Mouse (Mus musculus): Measurements from ENCODE around the gene Prkar1b. TPM values are rescaled to one million over a fixed set of nuclear protein-coding genes. Genes with fewer than 3 reads are reported as not detected.

Prkar1b gene
- total RNA-seq (2021): 1 to 10 TPM; 1.5 to 4.4 TPM

DNA sequence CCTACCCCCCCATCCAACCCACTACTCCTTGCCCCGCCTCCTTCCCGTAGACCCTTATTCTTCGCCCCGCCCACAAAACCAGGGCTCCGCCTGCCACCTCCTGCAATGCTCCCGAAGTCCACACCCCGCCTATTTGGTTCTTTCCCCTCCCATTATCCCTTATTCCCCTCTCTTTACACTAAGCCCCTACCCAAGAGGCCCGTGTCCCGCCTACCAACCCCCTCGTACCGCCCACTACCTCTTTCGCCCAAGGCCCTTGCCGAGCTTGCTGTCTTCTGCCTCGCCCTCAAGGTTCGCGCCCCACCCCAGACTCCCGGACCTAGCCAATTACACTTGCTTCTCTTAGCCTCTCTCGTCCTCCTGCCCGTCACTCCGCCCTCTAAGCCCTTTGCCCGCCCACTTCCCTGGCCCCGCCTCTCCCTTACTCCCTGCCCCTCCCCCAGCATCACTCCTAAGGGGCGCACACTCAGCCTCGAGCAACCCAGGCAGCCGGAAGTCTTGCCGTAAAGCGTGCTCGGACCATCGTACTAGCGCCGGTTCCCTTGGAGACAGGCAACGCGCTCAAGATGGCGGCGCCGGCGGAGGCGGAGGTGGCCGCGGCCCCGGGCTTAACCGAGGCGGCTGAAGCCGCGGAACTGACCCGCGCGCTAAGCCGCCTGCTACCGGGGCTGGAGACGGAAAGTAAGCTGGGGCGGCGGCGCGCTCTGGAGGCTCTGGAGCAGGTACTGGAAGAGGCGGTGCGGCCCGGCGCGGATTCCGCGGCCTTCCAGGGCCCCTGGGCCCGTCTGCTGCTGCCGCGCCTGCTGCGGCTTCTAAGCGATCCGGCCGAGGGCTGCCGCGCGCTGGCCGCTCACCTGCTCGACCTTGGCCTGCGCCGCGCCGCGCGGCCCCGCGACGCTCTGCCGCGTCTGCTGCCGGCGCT, at the start of gene Prkar1b, which contains the start of gene Dnaaf5:
Prkar1b (minus strand) TSS at position 321 of the 922 bp plus-strand sequence.
Dnaaf5 (plus strand) TSS at position 543 of the 922 bp plus-strand sequence.
- intact Hi-C loops (cut with DNase I): loop anchor here (2.0 to 5.0 kb wide), 2 partner anchors 51 to 102 kb away; partner anchors contain the start of genes Get4 and Sun1
- peak; percentile 93 for DNase-seq

DNA sequence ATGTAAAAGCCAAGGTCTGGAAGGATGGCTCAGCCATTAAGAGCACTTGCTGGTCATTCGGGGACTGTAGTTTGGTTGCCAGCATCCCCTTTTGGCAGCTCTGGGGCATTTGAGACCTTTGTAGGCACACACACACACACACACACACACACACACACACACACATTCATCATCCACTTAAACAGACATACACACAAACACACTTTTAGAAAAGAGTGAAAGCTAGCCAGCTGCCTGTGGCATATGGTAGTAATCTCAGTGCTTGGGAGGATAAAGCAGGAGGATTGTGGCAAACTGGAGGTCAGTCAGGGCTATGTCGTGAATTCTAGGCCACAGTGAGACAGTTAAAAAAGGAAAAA, 49.8 kb upstream of the Prkar1b start:
- intact Hi-C loops (cut with DNase I): no loop called here
- DNase-seq: no peak

DNA sequence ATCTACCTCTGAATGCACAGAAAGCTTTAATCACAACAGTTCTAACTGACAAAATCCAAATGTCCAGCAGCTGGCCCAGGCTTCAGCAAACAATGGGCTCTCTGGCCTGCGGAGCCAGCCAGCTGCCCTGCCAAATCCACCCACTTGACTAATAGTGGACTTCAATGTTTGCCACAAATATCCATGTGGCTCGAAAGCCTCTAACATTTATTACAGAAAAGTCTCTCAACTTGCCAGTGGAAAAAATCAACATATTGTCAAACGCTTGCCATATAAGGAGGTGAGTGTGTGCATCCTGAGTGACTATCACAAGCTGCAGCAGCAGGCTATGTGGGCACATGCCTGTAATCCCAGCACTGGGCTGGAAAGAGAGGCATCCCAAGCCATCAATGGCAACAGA, 49.0 kb upstream of the Prkar1b start:
- no peak for DNase-seq
- intact Hi-C loops (cut with DNase I): no loop called here

DNA sequence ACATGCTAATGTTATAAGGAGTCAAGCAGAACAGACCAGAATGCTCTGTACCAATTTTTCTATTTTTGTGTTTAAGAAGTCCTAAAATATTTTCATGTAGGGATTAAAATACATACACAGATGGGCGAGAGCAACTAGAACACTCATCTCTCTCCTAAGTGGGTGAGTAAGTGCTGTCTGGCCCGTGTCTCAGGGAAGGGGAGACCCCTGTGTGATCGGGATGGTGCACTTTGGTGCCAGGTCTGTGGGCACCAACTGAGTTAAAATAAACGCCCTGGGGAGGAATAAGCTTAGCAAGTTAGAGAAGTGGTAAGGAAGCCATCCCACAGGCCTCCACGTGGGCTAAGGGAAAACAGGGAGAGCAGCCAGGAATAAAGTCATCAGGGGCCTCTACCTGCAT, 41.2 kb upstream of the Prkar1b start:
- intact Hi-C loops (cut with DNase I): no loop called here
- DNase-seq: no peak

DNA sequence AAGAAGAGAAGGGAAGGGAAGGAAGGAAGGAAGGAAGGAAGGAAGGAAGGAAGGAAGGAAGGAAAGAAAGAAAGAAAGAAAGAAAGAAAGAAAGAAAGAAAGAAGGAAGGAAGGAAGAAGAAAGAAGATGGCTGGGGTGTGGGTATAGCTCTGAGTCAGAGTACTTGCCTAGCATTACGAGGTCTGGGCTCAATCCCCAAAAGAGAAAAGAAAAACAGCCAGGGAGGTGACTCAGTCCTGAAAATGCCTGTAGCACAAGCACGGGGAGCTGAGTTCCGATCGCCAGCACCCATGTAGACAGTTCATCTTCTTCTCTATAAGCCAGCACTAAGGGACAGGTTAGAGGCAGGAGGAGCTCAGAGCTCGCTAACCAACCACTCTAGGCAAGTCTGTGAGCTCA, 39.9 kb upstream of the Prkar1b start:
- intact Hi-C loops (cut with DNase I): no loop called here
- DNase-seq: no peak

DNA sequence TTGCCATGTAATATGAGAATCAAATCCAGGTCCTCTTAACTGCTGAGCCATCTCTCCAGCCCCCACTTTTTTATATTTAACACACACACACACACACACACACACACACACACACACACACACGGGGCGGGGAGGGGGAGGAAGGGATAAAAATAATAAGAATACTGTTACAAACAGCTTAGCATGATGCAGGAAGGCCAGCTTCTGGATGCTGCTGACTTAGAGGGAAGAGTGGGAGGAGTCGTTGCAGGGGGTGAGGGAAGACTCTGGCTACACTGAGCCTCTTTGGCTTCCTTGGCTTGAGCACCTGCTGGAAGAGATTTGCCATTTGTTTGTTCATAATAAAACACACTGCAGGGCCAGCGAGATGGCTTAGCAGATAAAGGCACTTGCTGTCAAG, 35.1 kb upstream of the Prkar1b start:
- intact Hi-C loops (cut with DNase I): no loop called here
- no peak for DNase-seq

DNA sequence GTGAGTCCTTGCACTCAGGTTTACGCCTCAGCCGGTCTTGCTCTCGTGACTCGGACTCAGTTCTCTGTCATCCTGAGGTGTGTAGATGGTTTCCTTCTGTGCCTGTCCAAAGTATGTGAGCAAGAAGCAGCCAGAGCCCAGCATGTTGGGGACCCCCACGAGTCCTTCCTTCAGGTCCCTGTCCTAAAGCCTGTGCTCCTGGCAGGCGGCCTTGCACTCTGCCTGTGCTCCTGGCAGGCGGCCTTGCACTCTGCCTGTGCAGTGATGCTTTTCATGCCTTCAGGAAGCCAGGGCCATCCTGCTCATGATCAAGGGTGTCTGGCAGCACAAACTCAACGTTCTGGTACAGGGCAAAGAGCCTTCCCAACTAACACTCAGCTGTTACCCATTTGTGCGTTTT, 33.8 kb upstream of the Prkar1b start:
- DNase-seq: no peak
- intact Hi-C loops (cut with DNase I): no loop called here

DNA sequence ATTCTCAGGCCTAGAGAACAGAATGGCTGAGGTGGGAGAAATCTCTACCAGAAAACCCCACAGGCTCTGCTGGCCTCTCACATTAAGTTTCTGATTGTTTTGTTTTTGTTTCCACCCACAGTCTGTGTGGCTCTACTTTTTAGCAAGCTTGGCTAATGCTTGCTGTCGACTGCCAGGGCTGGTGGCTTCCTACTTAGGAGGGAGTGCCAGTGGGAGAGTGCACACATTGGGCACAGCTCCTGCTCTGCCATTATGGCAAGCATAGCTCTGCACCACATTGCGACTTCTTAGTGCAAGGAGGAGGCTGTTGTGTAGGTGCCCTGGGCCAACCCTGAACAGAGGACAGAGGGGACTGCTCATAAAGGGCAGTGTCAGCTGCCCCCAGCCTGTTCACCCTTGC, 33.3 kb upstream of the Prkar1b start:
- intact Hi-C loops (cut with DNase I): no loop called here
- no peak for DNase-seq

DNA sequence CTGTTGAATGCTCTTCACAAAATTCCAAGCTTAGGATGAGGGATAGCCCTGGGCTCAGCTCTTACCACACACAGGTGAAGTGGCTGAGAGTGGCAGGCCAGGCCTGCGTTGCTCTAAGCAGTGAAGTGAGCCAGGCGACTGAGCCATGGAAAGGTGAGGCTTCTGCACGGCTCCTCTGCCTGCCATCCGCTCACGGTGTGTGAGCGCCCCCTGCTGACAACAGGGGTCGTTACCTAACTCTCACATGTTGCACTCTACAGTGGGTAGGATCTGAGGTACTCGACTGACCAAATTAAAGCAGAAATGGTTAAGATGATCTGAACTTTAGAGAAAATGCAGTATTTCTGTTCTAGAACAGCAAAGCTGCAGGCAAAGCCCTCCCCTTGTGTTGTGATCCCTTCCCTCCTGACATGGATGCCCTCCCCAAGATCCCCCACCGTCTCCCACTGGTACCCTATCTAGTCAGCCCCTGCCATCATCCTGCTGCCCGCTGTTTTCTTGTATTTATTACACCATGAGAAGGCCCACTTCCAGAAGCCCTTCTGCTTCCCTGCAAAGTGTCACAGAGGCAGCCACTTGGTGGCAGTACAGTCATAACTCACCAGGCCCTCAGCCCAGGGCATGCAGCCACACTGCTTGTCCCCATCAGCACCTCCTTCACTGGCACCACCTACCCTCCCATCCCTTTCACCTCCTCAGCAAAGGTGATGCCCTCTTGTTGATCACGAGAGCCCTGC, 29.3 kb upstream of the Prkar1b start:
- intact Hi-C loops (cut with DNase I): loop anchor here (1.0 to 5.0 kb wide), 3 partner anchors 104 to 331 kb away; partner anchors contain the start of gene Pdgfa

DNA sequence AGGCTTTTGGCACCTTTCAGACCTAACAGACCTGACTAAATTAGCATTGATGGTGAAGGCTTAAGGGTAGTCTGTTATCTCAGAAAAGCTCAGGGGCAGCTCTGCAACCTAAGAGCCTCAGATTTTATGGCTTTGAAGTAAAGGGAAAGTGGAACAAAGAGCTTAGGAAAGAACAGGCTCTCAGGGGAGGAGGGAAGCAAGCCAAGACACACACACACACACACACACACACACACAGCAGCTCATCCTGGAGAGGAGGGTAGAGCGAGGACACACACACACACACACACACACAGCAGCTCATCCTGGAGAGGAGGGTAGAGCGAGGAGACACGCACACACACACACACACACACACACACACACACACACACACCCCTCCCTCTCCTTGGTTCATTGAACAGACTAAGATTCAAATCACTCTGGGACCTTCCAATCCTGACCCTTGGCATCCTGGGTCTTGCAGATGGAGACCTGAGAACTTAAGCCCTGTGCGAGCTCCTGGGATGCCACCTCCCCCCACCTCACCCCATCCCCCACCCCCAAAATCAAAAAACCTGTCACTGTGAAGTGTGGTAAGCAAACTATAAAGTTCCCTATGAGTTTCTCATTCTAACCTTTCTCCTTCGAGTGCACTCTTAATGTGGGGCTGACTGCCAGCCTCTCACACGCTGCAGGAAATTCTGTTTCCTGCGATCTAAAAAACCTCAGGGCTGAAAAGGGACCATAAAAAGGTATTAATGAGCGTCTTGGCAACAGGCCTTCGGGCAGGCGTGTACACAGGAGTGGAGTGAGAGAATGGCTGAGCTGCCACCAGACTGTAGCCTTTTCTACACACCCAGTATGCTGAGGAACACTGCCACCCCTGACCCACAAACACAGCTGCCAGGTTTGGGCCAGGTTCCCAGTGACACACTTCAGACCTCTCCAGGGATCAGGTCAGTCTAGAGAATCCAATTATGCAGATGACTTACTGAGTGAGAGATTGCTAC, 25.1 kb upstream of the Prkar1b start:
- peak; percentile 27 to 41 for DNase-seq
- intact Hi-C loops (cut with DNase I): loop anchor here (5.0 kb wide), 1 partner anchor 178 kb away; the partner anchor contains the start of gene Pdgfa

More for the DNA sequence above, 29.3 kb upstream of the Prkar1b start:
- DNase-seq: peak; percentile 79 to 87

DNA sequence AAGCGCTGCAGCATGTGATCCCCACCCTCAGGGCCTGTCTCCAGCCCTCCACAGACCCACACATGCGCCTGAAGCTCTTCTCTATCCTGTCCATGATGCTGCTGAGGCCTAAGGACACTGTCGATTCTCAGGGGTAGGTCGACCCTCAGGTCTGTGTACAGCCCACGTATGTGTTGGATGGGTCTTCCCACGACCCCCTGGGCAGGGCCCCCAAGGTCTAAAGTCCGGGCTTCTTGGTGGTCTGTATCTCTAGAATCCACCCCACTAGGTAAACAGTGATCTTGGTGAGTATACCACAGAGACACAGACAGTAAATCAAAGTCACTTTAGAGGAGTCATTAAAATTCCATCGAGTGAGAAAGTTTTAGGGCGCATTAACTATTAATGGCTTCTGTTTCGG, 24.3 kb upstream of the Prkar1b start:
- DNase-seq: no peak
- intact Hi-C loops (cut with DNase I): no loop called here

DNA sequence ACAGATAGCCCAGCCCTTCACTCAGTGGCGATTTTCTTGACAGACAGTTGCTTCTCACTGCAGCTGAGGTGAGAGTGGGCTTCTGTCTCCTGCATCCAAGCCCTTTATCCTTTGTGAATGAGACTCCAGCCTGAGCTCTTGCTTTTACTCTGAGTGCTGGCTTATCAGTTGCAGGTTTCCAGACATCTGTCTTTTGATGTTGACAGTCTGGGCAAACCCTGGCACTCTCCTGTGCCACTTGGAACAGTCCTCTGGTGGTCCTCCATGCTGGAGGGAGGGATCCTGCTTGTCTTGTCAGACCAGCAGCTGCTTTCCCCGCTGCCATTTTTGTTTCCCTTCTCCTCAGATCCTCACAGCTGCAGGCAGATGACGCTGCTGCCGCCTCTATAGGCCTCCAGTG, 22.1 kb upstream of the Prkar1b start:
- no peak for DNase-seq
- intact Hi-C loops (cut with DNase I): no loop called here

DNA sequence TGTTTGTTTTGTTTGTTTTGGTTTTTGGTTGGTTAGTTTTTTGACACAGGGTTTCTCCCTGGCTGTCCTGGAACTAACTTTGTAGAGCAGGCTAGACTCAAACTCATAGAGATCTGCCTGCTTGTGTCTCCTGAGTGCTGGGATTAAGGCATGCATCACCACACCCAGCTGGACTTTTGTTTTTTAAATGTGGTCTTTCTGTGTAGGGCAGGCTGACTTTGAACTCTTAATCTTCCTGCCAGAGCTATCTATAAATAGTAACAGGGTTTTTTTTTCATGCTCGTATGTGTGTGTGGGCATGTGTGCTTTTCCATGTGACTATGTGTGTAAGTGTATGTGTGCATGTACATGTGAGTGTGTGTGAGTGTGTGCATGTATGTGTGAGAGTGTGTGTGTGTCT, 17.7 kb upstream of the Prkar1b start:
- intact Hi-C loops (cut with DNase I): no loop called here
- DNase-seq: no peak

DNA sequence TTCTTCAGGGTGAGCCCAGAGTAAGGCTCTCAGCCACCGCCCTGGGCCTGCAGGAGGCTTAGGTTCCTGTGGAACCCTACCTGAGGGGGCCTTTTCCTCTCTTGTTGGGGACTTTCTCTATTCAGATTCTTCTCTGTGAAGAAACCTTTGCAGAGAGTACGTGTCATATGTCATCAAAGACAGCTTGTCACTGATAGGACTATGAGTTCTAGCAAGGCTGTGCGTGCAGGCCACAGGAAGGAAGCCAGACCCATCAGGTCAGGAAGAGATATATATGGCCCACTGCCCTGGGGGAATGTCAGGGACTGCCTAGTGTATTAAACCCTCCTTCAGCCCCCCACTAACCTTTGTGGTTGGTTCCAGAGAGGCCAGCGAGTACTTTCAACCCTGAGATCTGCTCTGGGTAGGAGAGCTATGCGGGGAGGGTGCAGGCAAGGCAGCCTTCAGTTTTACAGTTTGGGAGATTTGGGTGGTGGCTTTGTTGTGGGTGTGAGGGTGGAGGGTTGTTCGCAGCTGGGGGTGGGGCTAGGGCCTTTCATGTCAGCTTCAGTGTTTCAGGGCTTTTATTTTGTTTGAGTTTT, 17.1 kb upstream of the Prkar1b start:
- intact Hi-C loops (cut with DNase I): no loop called here
- DNase-seq: no peak

DNA sequence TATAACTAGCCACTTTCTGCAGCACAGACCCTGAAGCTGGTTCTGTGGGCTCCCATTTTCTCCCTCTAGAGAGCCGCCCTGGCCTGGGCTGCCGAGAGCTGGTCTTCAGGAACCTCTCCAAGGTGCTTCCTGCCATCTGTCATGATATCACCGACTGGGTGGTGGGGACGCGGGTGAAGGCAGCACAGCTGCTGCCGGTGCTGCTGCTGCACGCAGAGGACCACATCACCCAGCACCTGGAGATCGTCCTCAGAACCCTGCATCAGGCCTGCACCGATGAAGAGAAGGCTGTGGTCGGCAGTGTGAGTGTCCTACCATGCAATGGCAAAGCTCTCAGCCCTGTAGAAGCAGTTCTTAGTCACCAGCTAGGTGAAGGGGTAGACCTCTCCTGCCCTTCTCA, 11.8 kb upstream of the Prkar1b start:
- intact Hi-C loops (cut with DNase I): no loop called here
- no peak for DNase-seq

DNA sequence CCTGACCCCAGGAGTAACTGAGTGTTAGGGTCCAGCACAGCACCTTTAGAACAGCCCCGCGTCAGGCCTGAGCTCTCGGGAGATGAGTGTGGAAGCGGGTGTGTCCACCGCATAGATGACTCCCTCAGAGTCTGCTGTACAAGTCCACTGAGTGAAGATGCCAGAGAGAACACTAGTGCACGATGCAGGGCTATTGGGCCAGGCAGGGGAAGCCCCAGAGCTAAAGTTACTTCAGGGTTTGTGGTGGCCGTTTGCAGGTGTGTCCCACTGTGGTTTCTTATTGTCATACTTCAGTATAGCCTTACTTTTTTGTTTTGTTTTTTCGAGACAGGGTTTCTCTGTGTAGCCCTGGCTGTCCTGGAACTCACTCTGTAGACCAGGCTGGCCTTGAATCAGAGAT, 11.1 kb upstream of the Prkar1b start:
- intact Hi-C loops (cut with DNase I): no loop called here
- DNase-seq: no peak

DNA sequence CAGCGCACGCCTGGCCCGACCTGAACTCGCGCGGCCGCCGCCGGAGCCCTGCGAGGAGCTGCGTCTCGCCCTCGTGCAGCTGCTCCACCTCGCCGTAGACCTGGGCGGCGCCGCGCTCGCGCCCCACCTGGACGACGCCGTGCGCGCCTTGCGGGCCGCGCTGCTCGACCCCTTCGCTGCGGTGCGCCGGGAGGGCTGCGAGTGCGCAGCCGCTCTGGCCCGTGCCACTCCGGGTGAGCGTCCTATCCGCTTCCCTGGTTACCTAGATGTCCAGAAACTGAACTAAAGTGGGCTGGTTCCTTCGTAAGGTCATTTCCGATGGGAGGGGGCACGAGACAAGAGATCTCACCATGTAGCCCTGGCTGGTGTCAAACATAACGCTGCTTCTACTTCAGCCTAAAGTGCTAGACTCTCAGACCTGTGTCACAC, 816 bp upstream of the Prkar1b start:
- intact Hi-C loops (cut with DNase I): loop anchor here (2.0 to 5.0 kb wide), 2 partner anchors 50 to 102 kb away; partner anchors contain the start of genes Get4 and Sun1
- no peak for DNase-seq

DNA sequence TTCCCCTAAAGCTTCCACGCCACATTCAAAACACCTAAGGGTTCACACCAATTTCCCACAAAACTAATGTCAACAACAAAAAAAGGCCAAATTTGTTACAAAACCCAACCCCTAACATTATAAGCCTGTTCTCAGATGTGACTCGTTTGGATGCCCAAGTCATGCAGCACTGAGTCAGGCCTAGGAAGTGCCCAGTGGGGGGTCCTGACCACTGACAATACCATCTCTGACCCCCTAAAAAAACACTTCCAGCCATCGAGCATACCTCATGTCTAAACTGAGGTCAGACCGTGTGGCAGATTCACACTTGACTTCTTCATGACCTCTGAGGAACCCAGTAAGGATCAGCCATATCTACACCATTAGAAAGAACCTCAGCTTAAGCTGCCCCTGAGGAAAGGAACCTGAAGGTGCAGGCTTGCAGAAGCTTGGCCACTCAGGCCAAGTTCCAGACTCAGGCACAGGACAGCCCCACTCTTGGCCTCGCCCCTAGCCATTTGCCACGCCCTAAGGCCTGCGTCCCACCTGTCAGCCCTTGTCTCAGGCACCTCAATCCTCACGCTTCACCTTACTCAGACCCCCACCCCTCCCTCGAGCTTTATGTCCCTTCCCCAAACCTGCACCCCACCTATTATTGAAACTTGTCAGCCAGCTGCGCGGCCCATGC, 662 bp downstream of the Prkar1b start:
- intact Hi-C loops (cut with DNase I): no loop called here
- DNase-seq: no peak
